Mouse (Mus musculus): ENCODE results near the gene Adcy4. TPM values are rescaled to one million over a fixed set of nuclear protein-coding genes. Genes with fewer than 3 reads are reported as not detected.

The Adcy4 gene
- polyA plus RNA-seq (2016; fragmentation: Nextera tagmentation; extraction: Ambion mirVana), result 24.4 and 26.2 TPM in 2 replicates

- H3K9me3 ChIP-seq (replicated peaks), result no peaks in the 10 kb centered on the region
- 1% methylated on average over 13 of the region's 13 CpGs for WGBS
- H3K4me3 ChIP-seq, result peak within 1 kb of the TSS; percentile 53
- peaks cover 6% of the 10 kb centered on the region for H3K36me3 ChIP-seq
- peak within 1 kb of the TSS; percentile 69 for H3K9ac ChIP-seq
- H3K27me3 ChIP-seq (replicated peaks), result peaks cover 62% of the 10 kb centered on the region
- peak within 1 kb of the TSS; percentile 77 for H3K27ac ChIP-seq (ENCODE audit: poor library complexity, severe bottlenecking)
- H3K4me2 ChIP-seq, result peak within 1 kb of the TSS; percentile 68
- H3K4me1 ChIP-seq (replicated peaks), result peaks cover 39% of the 10 kb centered on the region
- ATAC-seq (ENCODE audit: insufficient number of reproducible peaks, low FRiP score), result peak; percentile 45
Observed at GRCm38 (mm10) chr14:55783958-55784235, at the start of gene Adcy4. TSS of gene Adcy4 (minus strand) at chr14:55784095.

GRCm38 (mm10) chr14:55833126-55833525 lies 49.2 kb upstream of the Adcy4 start:
- 77% methylated on average over 4 of the region's 4 CpGs for WGBS
- ATAC-seq (ENCODE audit: insufficient number of reproducible peaks, low FRiP score), result no peak
- Histone ChIP-seq H3K27me3 (replicated peaks) (no peaks in the 10 kb centered on the region), H3K9me3 (replicated peaks) (no peaks in the 10 kb centered on the region), H3K36me3 (0 out of 2 replicates have a peak, but pooled peaks cover 6% of the 10 kb centered on the region), H3K4me2 (no peak overlapping the region), H3K4me3 (no peak overlapping the region), H3K4me1 (replicated peaks) (peaks cover 28% of the 10 kb centered on the region), H3K27ac (ENCODE audit: poor library complexity, severe bottlenecking) (no peak overlapping the region), H3K9ac (no peak overlapping the region)

GRCm38 (mm10) chr14:55830331-55830730 lies 46.4 kb upstream of the Adcy4 start:
- no peak for ATAC-seq (ENCODE audit: insufficient number of reproducible peaks, low FRiP score)
- Histone ChIP-seq H3K36me3 (0 out of 2 replicates have a peak, but pooled peaks cover 6% of the 10 kb centered on the region), H3K9ac (no peak overlapping the region), H3K27ac (ENCODE audit: poor library complexity, severe bottlenecking) (no peak overlapping the region), H3K4me1 (replicated peaks) (peaks cover 38% of the 10 kb centered on the region), H3K4me3 (no peak overlapping the region), H3K9me3 (replicated peaks) (no peaks in the 10 kb centered on the region), H3K27me3 (replicated peaks) (no peaks in the 10 kb centered on the region), H3K4me2 (no peak overlapping the region)
- WGBS, result 83% methylated on average over 4 of the region's 4 CpGs

- H3K4me1 ChIP-seq (replicated peaks), result peaks cover 36% of the 10 kb centered on the region
- H3K27me3 ChIP-seq (replicated peaks), result no peaks in the 10 kb centered on the region
- no peak overlapping the region for H3K9ac ChIP-seq
- H3K9me3 ChIP-seq (replicated peaks), result no peaks in the 10 kb centered on the region
- H3K27ac ChIP-seq (ENCODE audit: poor library complexity, severe bottlenecking), result no peak overlapping the region
- H3K4me3 ChIP-seq, result no peak overlapping the region
- WGBS, result 89% methylated on average over 16 of the region's 16 CpGs
- 0 out of 2 replicates have a peak, but pooled peaks cover 6% of the 10 kb centered on the region for H3K36me3 ChIP-seq
- no peak overlapping the region for H3K4me2 ChIP-seq
- ATAC-seq (ENCODE audit: insufficient number of reproducible peaks, low FRiP score), result no peak
Observed at GRCm38 (mm10) chr14:55829854-55830253, 46.0 kb upstream of the Adcy4 start.

- 46% methylated on average over 3 of the region's 3 CpGs for WGBS
- Histone ChIP-seq H3K27ac (ENCODE audit: poor library complexity, severe bottlenecking) (no peak overlapping the region), H3K4me1 (replicated peaks) (peaks cover 40% of the 10 kb centered on the region), H3K36me3 (0 out of 2 replicates have a peak, but pooled peaks cover 6% of the 10 kb centered on the region), H3K27me3 (replicated peaks) (no peaks in the 10 kb centered on the region), H3K9ac (no peak overlapping the region), H3K9me3 (replicated peaks) (no peaks in the 10 kb centered on the region), H3K4me2 (no peak overlapping the region), H3K4me3 (no peak overlapping the region)
- ATAC-seq (ENCODE audit: insufficient number of reproducible peaks, low FRiP score), result peak; percentile 31; the same call in 1 of the 2 replicates
Observed at GRCm38 (mm10) chr14:55828716-55829263, 44.9 kb upstream of the Adcy4 start.

- H3K36me3 ChIP-seq, result 0 out of 2 replicates have a peak, but pooled peaks cover 6% of the 10 kb centered on the region
- peak overlapping the region; percentile 78 for H3K9ac ChIP-seq
- H3K27ac ChIP-seq (ENCODE audit: poor library complexity, severe bottlenecking), result no peak overlapping the region
- H3K4me1 ChIP-seq (replicated peaks), result peaks cover 44% of the 10 kb centered on the region
- no peaks in the 10 kb centered on the region for H3K27me3 ChIP-seq (replicated peaks)
- H3K4me3 ChIP-seq, result peak overlapping the region; percentile 61
- no peaks in the 10 kb centered on the region for H3K9me3 ChIP-seq (replicated peaks)
- WGBS, result 17% methylated on average over 41 of the region's 41 CpGs
- no peak for ATAC-seq (ENCODE audit: insufficient number of reproducible peaks, low FRiP score)
- peak overlapping the region; percentile 81 for H3K4me2 ChIP-seq
Observed at GRCm38 (mm10) chr14:55826551-55827340, 42.9 kb upstream of the Adcy4 start.

GRCm38 (mm10) chr14:55826142-55826541 lies 42.2 kb upstream of the Adcy4 start:
- Histone ChIP-seq H3K9me3 (replicated peaks) (no peaks in the 10 kb centered on the region), H3K4me1 (replicated peaks) (peaks cover 44% of the 10 kb centered on the region), H3K4me3 (peak overlapping the region; percentile 61), H3K4me2 (peak overlapping the region; percentile 81), H3K27me3 (replicated peaks) (no peaks in the 10 kb centered on the region), H3K36me3 (0 out of 2 replicates have a peak, but pooled peaks cover 6% of the 10 kb centered on the region), H3K27ac (ENCODE audit: poor library complexity, severe bottlenecking) (0 out of 2 replicates have a peak overlapping the region, but pooled peaks have one; percentile 20), H3K9ac (peak overlapping the region; percentile 78)
- ATAC-seq (ENCODE audit: insufficient number of reproducible peaks, low FRiP score), result no peak
- WGBS, result 4% methylated on average over 15 of the region's 15 CpGs

- peaks cover 44% of the 10 kb centered on the region for H3K4me1 ChIP-seq (replicated peaks)
- under 1% methylated on average over 19 of the region's 37 CpGs for WGBS
- H3K4me3 ChIP-seq, result peak overlapping the region; percentile 61
- ATAC-seq (ENCODE audit: insufficient number of reproducible peaks, low FRiP score), result no peak
- no peaks in the 10 kb centered on the region for H3K27me3 ChIP-seq (replicated peaks)
- peak overlapping the region; percentile 92 for H3K27ac ChIP-seq (ENCODE audit: poor library complexity, severe bottlenecking)
- H3K4me2 ChIP-seq, result peak overlapping the region; percentile 81
- H3K9me3 ChIP-seq (replicated peaks), result no peaks in the 10 kb centered on the region
- peak overlapping the region; percentile 78 for H3K9ac ChIP-seq
- H3K36me3 ChIP-seq, result 0 out of 2 replicates have a peak, but pooled peaks cover 3% of the 10 kb centered on the region
Observed at GRCm38 (mm10) chr14:55825216-55826051, 41.5 kb upstream of the Adcy4 start.

GRCm38 (mm10) chr14:55824481-55825215 lies 40.8 kb upstream of the Adcy4 start:
- Histone ChIP-seq H3K4me1 (replicated peaks) (peaks cover 44% of the 10 kb centered on the region), H3K9ac (peak overlapping the region; percentile 78), H3K9me3 (replicated peaks) (no peaks in the 10 kb centered on the region), H3K4me2 (peak overlapping the region; percentile 81), H3K36me3 (no peaks in the 10 kb centered on the region), H3K27ac (ENCODE audit: poor library complexity, severe bottlenecking) (peak overlapping the region; percentile 92), H3K4me3 (peak overlapping the region; percentile 61), H3K27me3 (replicated peaks) (no peaks in the 10 kb centered on the region)
- WGBS, result under 1% methylated on average over 32 of the region's 32 CpGs
- no peak for ATAC-seq (ENCODE audit: insufficient number of reproducible peaks, low FRiP score)

GRCm38 (mm10) chr14:55824001-55824480 lies 40.1 kb upstream of the Adcy4 start:
- no peak for ATAC-seq (ENCODE audit: insufficient number of reproducible peaks, low FRiP score)
- H3K4me1 ChIP-seq (replicated peaks), result peaks cover 39% of the 10 kb centered on the region
- under 1% methylated on average over 10 of the region's 10 CpGs for WGBS

More at GRCm38 (mm10) chr14:55824001-55824480, 40.1 kb upstream of the Adcy4 start:
- Histone ChIP-seq H3K4me2 (peak overlapping the region; percentile 81), H3K27ac (ENCODE audit: poor library complexity, severe bottlenecking) (peak overlapping the region; percentile 92), H3K9me3 (replicated peaks) (no peaks in the 10 kb centered on the region), H3K36me3 (no peaks in the 10 kb centered on the region), H3K27me3 (replicated peaks) (no peaks in the 10 kb centered on the region), H3K9ac (peak overlapping the region; percentile 78), H3K4me3 (peak overlapping the region; percentile 61)
